Mouse (Mus musculus) forebrain, embryonic 14.5 days (tissue): ENCODE data around the gene Tbrg1. TPM values are rescaled to one million over a fixed set of nuclear protein-coding genes. Genes with fewer than 3 reads are reported as not detected.
A peak's percentile ranks its signal among the peaks of the same experiment; 100 is the strongest.

Experiments used
- ATAC-seq: fragments of 200-750 bp; cut with Nextera tagmentation; 2 replicates; pipeline ENCODE4 v1.8.0; 2017; ENCODE audit warnings: mild to moderate bottlenecking, moderate library complexity
- DNase-seq: peaks from one replicate; pipeline ENCODE4 v3.0.0-alpha.2; 2015; ENCODE audit warnings: low spot score
- H3K27ac ChIP-seq: fragments of 300-500 bp; sonication (generic); 2 replicates; pipeline ENCODE4 v1.5.1; 2014; ENCODE audit warnings: low read depth, mild to moderate bottlenecking, control low read depth, low read length, moderate library complexity
- H3K27me3 ChIP-seq: fragments of 300-500 bp; sonication (generic); replicated peaks from 2 replicates; pipeline ENCODE4 v1.6.1; 2014; ENCODE audit warnings: low read length, control low read depth, mixed read lengths; ENCODE audit not compliant: control insufficient read depth, insufficient read depth
- H3K36me3 ChIP-seq: fragments of 300-500 bp; sonication (generic); 2 replicates; pipeline ENCODE4 v1.6.1; 2014; ENCODE audit warnings: low read length, control low read depth; ENCODE audit not compliant: control insufficient read depth, insufficient read depth
- H3K4me1 ChIP-seq: fragments of 300-500 bp; sonication (generic); 2 replicates; pipeline ENCODE4 v1.6.1; 2014; ENCODE audit warnings: antibody characterized with exemption, low read length, control low read depth; ENCODE audit not compliant: control insufficient read depth, insufficient read depth
- H3K4me2 ChIP-seq: fragments of 300-500 bp; sonication (generic); 2 replicates; pipeline ENCODE4 v1.6.1; 2014; ENCODE audit warnings: mild to moderate bottlenecking, control low read depth, low read length
- H3K4me3 ChIP-seq: fragments of 300-500 bp; sonication (generic); 2 replicates; pipeline ENCODE4 v1.5.1; 2014; ENCODE audit warnings: low read depth, low read length, control low read depth
- H3K9ac ChIP-seq: fragments of 300-500 bp; sonication (generic); 2 replicates; pipeline ENCODE4 v1.6.1; 2014; ENCODE audit warnings: mild to moderate bottlenecking, low read length, control low read depth, moderate library complexity
- H3K9me3 ChIP-seq: fragments of 300-500 bp; sonication (generic); replicated peaks from 2 replicates; pipeline ENCODE4 v1.6.1; 2016; ENCODE audit warnings: low read length, control low read depth, mixed read lengths; ENCODE audit not compliant: control insufficient read depth
- WGBS: fragments of 180-500 bp; shearing (Covaris S2); extraction: QIAGEN DNeasy Blood & Tissue Kit; methylation state at CpG from one replicate; pipeline ENCODE4 v1.1.7; 2014; 5-methylcytosine and 5-hydroxymethylcytosine counted together
- polyA plus RNA-seq: library from polyadenylated mRNA; unstranded; fragments of >200 nt; fragmentation: Nextera tagmentation; extraction: Ambion mirVana; gene quantifications from 2 replicates; pipeline ENCODE4 v1.2.1, GENCODE M21; 2014

Tbrg1 gene
- polyA plus RNA-seq, 1 experiment from 2014 or later: 97.4 TPM

- Histone ChIP-seq H3K4me2 (no peak overlapping the region), H3K36me3 (no peaks in the 10 kb centered on the region), H3K9me3 (no peaks in the 10 kb centered on the region), H3K27ac (no peak overlapping the region), H3K27me3 (no peaks in the 10 kb centered on the region), H3K4me1 (no peaks in the 10 kb centered on the region), H3K9ac (no peak overlapping the region), H3K4me3 (no peak overlapping the region)
- 88% methylated on average over 3 of the region's 3 CpGs for WGBS
- ATAC-seq: no peak
- no peak for DNase-seq
Measured at GRCm38 (mm10) chr9:37638721-37639120, 18.4 kb downstream of the Tbrg1 start.

DNA sequence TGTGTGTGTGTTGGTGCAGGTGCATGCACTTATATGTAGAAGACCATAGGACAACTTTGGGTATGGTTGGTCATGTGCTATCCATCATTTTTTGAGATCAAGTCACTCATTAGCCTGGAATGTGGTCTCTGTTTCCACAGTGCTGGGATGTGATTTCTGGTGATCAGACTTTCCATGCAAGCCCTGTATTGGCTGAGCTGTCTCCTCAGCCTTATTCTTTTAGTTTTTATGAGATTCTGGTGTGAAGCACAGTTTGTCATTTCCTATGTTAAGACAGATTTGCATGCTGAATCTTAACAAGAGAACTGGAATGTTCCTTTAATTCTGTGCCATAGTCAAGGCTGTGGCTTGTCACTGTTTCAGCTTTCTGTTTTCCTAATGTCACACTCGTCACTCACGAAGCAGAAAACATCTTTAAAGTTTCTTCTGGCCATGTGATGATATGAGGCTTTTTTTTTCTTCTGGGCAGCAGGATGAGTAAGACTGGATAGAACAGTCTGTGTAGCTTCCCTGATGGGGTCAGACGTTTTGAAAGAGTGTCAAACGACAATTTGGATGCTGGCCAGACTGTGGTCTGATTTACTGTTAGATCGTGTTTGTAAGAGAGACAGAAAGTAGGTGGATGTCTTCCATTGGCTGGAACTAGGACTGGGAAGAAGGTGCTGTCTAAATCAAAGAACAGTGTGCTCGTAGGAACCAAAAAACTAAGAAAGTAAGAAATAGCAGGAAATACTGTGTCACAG is 20.1 kb downstream of the Tbrg1 start:
- H3K27ac ChIP-seq: no peak overlapping the region
- no peak for ATAC-seq
- no peaks in the 10 kb centered on the region for H3K9me3 ChIP-seq
- no peak overlapping the region for H3K9ac ChIP-seq
- H3K27me3 ChIP-seq: no peaks in the 10 kb centered on the region
- 56% methylated on average over 6 of the region's 6 CpGs for WGBS
- no peaks in the 10 kb centered on the region for H3K36me3 ChIP-seq
- no peaks in the 10 kb centered on the region for H3K4me1 ChIP-seq
- no peak for DNase-seq
- H3K4me2 ChIP-seq: no peak overlapping the region
- H3K4me3 ChIP-seq: no peak overlapping the region

DNA sequence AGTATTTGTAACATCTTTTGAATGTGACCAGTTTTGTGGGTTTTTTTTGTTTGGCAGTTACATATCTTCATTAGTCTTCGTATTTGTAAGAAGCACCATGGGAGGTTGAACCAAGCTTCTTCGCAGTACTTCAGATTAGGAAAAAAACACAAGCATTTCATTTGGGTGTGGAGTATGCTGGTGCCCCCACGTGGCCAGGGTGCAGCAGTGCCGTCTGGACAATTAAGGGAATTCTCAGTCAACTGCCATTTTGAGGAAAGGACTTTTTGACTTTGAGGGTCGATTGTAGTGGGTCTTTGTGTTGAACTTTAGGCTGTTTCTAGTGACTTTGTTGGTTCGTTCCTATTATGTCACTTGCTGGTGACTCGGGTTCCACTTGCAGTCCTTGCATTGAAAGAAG is 20.8 kb downstream of the Tbrg1 start:
- Histone ChIP-seq H3K36me3 (no peaks in the 10 kb centered on the region), H3K4me2 (no peak overlapping the region), H3K27me3 (no peaks in the 10 kb centered on the region), H3K4me1 (no peaks in the 10 kb centered on the region), H3K27ac (no peak overlapping the region), H3K4me3 (no peak overlapping the region), H3K9ac (no peak overlapping the region), H3K9me3 (no peaks in the 10 kb centered on the region)
- ATAC-seq (peak; percentile 69), DNase-seq (peak; percentile 73)
- 15% methylated on average over 7 of the region's 7 CpGs for WGBS

DNA sequence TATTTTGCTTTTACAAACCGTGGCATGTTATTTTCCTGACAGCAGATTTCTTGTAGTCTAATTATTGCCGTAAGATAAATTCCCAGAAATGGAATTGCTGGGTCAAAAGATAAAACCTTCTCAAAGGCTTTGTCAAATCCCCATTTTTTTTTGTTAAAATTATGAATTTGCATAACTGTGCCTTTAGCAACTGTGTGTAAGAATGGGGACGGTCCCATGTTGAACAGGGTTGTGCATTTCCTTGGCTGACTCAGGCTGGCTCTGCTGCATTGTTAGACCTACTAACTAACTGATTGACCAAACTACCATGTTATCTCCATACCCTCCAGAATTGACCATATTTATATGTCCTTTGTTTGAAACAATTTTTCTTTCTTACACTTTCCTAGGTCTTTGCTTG is 22.8 kb downstream of the Tbrg1 start:
- H3K9me3 ChIP-seq: no peaks in the 10 kb centered on the region
- H3K4me1 ChIP-seq: no peaks in the 10 kb centered on the region
- H3K4me2 ChIP-seq: no peak overlapping the region
- ATAC-seq: no peak
- H3K4me3 ChIP-seq: no peak overlapping the region
- H3K27me3 ChIP-seq: no peaks in the 10 kb centered on the region
- no peaks in the 10 kb centered on the region for H3K36me3 ChIP-seq
- 88% methylated on average over 3 of the region's 3 CpGs for WGBS
- DNase-seq: no peak
- no peak overlapping the region for H3K9ac ChIP-seq
- H3K27ac ChIP-seq: no peak overlapping the region

- no peaks in the 10 kb centered on the region for H3K4me1 ChIP-seq
- no peak overlapping the region for H3K9ac ChIP-seq
- H3K36me3 ChIP-seq: no peaks in the 10 kb centered on the region
- WGBS: 88% methylated on average over 2 of the region's 2 CpGs
- no peaks in the 10 kb centered on the region for H3K27me3 ChIP-seq
- DNase-seq (no peak), ATAC-seq (no peak)
- H3K9me3 ChIP-seq: no peaks in the 10 kb centered on the region
- no peak overlapping the region for H3K27ac ChIP-seq
- no peak overlapping the region for H3K4me2 ChIP-seq
- H3K4me3 ChIP-seq: no peak overlapping the region
Measured at GRCm38 (mm10) chr9:37632305-37632704, 24.8 kb downstream of the Tbrg1 start.

DNA sequence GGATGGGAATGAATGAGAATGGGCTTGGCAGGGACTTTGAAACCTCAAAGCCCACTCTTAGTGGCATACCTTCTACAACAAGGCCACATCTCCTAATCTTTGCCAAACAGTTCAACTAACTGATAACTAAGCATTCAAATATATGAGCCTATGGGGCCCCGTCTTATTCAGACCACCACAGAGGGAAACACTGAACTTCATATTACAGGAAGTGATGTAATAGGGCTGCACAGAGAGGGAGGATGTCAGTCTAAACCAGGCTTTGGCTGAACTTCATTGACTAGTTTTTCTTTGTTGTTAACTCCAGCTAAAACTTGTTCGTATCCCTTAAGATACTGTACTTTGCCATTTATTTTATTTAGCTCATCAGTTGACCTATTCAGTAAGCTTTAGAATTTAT is 27.2 kb downstream of the Tbrg1 start:
- no peak overlapping the region for H3K4me2 ChIP-seq
- 89% methylated on average over 2 of the region's 2 CpGs for WGBS
- no peaks in the 10 kb centered on the region for H3K27me3 ChIP-seq
- DNase-seq: no peak
- no peak overlapping the region for H3K9ac ChIP-seq
- H3K4me3 ChIP-seq: no peak overlapping the region
- no peak overlapping the region for H3K27ac ChIP-seq
- H3K9me3 ChIP-seq: no peaks in the 10 kb centered on the region
- no peaks in the 10 kb centered on the region for H3K36me3 ChIP-seq
- peaks cover 18% of the 10 kb centered on the region for H3K4me1 ChIP-seq
- ATAC-seq: no peak

- H3K9me3 ChIP-seq: no peaks in the 10 kb centered on the region
- no peak overlapping the region for H3K4me2 ChIP-seq
- no peak for ATAC-seq
- no peak overlapping the region for H3K27ac ChIP-seq
- no peaks in the 10 kb centered on the region for H3K36me3 ChIP-seq
- no peak overlapping the region for H3K4me3 ChIP-seq
- DNase-seq: no peak
- H3K9ac ChIP-seq: no peak overlapping the region
- no peaks in the 10 kb centered on the region for H3K27me3 ChIP-seq
- peaks cover 20% of the 10 kb centered on the region for H3K4me1 ChIP-seq
- WGBS: 27% methylated on average over 4 of the region's 4 CpGs
Measured at GRCm38 (mm10) chr9:37628581-37628980, 28.5 kb downstream of the Tbrg1 start.

DNA sequence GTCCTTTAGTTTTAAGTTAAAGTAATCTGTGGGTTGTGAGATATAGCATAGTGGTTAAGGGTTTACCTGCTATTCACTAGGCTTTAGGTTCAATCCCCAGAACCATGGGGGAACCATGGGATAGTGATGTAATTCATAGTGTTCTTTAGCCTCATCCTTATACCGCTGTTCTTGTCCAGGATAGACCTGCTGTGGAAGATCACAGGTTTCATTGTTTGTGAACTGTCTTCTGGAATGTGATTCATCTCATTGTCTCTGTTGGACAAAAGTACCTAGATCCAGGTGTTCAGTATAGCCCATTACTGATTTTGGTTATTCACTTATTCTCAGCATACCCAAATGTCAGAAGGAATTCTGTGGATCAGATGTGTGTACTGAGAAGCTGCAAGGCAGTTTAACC is 29.8 kb downstream of the Tbrg1 start:
- Histone ChIP-seq H3K27ac (no peak overlapping the region), H3K4me2 (no peak overlapping the region), H3K36me3 (no peaks in the 10 kb centered on the region), H3K9ac (no peak overlapping the region), H3K4me3 (no peak overlapping the region), H3K4me1 (peaks cover 20% of the 10 kb centered on the region), H3K9me3 (no peaks in the 10 kb centered on the region), H3K27me3 (no peaks in the 10 kb centered on the region)
- ATAC-seq (no peak), DNase-seq (no peak)
- 97% methylated on average over 1 of the region's 1 CpGs for WGBS

- H3K9me3 ChIP-seq: no peaks in the 10 kb centered on the region
- H3K9ac ChIP-seq: peak overlapping the region; percentile 47; the same call in 1 of the 2 replicates
- peak; percentile 35 for DNase-seq
- no peak overlapping the region for H3K4me3 ChIP-seq
- H3K27ac ChIP-seq: peak overlapping the region; percentile 89
- H3K4me2 ChIP-seq: peak overlapping the region; percentile 42
- no peaks in the 10 kb centered on the region for H3K36me3 ChIP-seq
- H3K4me1 ChIP-seq: peaks cover 20% of the 10 kb centered on the region
- ATAC-seq: peak; percentile 18
- WGBS: 13% methylated on average over 3 of the region's 3 CpGs
- no peaks in the 10 kb centered on the region for H3K27me3 ChIP-seq
Measured at GRCm38 (mm10) chr9:37626103-37626567, 31.0 kb downstream of the Tbrg1 start.
